Mouse (Mus musculus): ENCODE measurements around the gene Prss44.

- TF ChIP-seq CTCF (IDR thresholded peaks at IDR 0.05; ENCODE audit: insufficient read depth, low read depth, low read length) (no peak), POLR2A (IDR thresholded peaks at IDR 0.05; ENCODE audit: insufficient read depth, low read depth, low read length) (no peak)
Observed at GRCm38 (mm10) chr9:110803294-110803693, 10.5 kb upstream of the Prss44 start.

Data from olfactory bulb, adult 2 months (tissue).